Mouse (Mus musculus) Muller cell, postnatal 12 days (primary cell): ENCODE results near the gene Spock1.
A peak's percentile ranks its signal among the peaks of the same experiment; 100 is the strongest.

Experiments
- DNase-seq: peaks from one replicate; pipeline ENCODE4 v3.0.0-alpha.2; 2015; ENCODE audit errors: inconsistent ontology term

Gene Spock1

DNA sequence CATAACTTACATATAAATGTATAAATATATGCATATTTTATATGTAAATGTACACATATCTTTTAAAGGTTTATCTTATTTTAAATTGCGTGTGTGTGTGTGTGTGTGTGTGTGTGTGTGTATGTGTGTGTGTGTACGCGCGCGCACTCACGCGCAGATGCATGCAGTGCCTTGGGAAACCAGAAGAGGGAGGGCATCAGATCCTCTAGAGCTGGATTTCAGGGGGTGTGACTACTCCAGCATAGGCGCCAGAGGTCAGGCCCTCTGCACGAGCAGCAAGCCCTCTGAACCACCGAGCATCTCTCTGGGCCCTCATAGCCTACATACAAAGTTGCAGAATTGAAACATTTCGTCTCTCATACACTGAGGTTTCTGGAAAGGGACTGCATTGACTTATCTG lies 180.4 kb downstream of the Spock1 start:
- DNase-seq = no peak

GRCm38 (mm10) chr13:57726654-57727053 lies 181.5 kb downstream of the Spock1 start:
- DNase-seq = no peak

DNA sequence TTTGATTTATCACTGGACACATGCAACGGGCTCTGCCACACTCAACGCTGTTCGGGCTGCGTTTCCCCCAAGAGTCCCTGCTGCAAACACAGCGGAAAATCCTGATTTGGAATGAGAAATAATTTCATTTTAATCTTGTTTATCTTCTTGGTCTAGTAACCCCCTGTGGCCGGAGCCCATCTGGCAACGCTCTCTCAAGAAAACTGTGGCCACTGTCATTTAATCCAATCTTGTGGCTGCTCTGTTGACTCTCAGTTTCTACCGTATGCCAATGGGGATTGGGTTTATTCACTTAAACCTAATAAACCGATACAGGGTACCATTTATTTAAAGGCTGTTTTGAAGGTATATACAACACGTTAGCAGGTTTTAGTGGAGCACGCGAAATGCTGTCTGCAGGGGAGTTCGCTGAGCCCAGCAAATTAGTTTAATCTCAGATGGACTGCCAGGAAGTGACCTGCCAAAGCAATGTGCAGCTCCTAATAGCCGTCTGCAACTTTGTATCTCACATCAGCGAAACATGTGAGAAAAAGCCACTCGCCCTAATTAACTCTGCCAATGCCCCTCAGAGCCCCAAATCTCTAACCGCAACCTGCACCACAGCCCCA lies 185.7 kb downstream of the Spock1 start:
- DNase-seq = peak; percentile 27

DNA sequence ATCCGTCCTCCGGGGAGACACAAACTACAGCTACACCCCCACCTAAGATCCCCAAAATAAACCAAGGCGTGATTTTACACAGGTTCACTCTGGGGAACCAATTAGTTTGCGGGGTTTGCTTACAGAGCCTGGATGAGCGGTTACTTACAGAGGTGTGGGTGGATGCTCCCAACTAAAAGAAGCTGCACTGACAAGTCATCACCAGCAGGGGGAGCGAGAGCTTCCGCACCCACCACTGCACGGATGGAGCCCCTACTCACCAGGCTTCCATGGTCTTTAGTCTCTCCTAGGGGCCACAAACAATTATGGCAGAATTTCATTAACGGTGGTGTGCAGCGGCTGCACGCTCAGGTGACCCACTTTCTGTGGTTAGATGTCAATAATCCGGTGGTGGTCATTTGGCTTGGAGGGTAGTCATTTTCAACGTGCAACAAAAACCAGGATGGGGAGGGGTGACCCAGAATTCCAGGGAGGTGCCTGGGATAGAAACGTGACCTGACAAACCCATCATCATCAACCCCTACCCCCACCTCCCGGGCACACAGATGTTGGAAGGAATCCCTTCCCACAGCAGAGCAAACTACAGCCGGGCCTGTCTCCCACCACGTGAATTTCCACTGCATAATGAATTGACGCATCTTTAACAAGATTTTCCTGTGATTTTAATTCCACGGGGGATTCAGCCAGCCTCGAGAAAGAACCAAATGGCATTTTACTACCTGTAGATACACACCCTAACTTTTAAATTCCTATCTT lies 186.4 kb downstream of the Spock1 start:
- DNase-seq = peak; percentile 16

- DNase-seq = no peak
Measured at GRCm38 (mm10) chr13:57718087-57718486, 190.0 kb downstream of the Spock1 start.

GRCm38 (mm10) chr13:57712910-57713309 lies 195.2 kb downstream of the Spock1 start:
- DNase-seq = no peak

DNA sequence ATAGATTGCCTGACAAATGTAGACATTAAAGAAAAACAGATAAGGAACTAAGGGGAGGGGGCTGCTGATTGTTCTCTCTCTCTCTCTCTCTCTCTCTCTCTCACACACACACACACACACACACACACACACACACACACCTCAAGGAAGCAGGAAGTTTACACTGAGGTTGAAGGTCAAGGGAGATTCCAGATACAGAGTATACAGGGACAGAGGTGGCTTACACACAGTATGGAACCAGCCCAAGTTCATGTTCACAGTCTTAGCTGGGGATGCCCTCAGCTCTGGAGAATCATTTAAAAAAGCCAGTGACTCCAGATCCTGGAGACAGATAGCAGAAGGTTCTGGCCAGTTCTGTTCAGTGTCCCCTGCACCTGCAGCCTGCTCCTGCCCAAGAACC lies 199.7 kb downstream of the Spock1 start:
- no peak for DNase-seq

DNA sequence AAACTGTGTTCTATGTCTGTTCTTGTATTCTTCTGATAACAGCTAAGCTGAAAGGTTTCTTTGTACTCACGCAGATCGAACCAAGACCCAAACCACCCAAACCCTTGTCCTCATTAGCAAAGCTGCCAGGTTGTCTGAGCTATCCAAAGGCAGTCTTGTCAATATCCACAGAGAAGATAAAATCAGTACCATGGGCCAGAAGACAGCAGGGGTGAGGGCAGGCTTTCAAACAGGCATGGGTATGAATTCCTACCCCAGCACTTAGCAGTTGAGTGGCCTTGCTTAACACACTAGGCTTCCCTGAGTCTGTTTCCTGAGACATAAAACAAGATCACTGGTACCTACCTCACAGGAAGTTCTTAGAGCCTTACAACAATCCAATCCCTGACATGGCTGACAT lies 205.2 kb downstream of the Spock1 start:
- DNase-seq = no peak

DNA sequence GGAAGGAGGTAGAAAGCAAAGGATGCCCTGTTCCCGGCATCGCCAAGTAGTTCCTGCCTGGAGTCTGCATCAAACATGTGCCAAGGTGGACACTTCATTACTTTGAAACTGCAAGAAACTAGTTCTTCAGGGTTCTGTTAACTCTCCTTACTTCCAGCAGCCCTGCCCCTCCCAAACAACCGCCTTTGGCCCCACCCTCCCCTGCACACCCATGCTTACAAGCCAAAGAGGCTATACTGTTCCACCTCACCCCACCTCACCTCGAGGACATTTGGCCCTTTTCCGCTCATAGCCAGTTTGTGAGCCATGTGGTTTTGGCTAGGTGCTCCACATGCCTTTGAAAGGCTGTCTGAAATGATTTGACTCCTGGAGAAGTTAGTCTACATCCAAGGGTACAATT lies 211.4 kb downstream of the Spock1 start:
- no peak for DNase-seq

DNA sequence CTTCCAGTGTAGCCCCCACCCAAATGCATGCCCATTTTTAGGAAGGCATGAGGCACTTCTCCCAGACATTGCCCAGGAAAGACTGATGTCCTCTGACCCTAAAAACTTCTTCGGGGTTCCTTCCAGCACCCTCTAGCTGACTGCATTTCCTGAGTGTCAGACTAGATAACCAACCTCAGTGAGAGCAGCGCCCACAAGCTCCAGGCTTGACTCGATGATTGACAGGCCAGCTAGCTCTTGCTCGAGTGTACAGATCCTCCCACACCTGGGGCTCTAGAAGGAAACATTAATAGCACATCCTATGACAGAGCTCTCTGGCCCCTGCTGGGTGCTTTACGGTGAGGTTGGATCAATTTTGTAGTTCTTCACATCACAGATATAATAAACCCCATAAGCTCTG lies 219.2 kb downstream of the Spock1 start:
- no peak for DNase-seq

DNA sequence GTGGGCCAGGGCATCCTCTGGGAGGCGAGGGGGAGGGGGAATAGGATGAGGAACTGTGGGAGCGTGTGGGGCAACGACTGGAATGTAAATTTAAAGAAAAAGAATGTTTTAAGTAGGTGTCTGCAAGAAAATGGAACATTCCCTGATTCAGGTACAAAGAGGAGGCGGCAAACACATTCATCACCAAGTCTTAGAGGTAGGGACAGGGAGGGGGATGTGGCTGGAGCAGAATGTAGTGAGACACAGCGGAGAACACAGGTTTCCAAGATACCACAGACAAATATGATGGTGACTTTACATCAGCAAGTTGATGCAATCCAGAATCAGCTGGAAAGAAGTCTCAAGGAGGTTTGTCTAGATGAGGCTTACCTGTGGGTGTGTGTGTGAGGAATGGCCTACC lies 221.7 kb downstream of the Spock1 start:
- DNase-seq = no peak

- no peak for DNase-seq
Measured at GRCm38 (mm10) chr13:57685201-57685600, 222.9 kb downstream of the Spock1 start.

DNA sequence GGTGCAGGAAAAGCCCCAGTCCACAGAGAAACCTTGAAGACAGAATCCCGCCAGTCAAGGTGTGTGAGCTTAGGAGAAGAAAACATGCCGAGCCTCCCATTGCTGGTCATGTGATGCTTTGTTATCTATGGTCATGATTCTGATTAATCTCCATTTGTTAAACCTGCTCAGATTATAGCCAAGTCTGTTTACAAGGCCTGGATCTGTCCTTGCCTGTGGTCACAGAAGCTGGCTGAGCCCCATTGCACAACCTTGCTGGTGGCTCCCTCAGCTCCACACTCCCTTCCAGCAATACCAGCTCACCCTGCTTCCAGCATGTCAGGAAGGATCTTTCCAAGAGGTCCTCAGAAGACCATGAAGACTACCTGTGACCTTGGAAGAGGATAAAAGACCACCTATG lies 228.5 kb downstream of the Spock1 start:
- no peak for DNase-seq

- no peak for DNase-seq
Measured at GRCm38 (mm10) chr13:57676820-57677219, 231.3 kb downstream of the Spock1 start.

GRCm38 (mm10) chr13:57673399-57673798 lies 234.7 kb downstream of the Spock1 start:
- DNase-seq = no peak

- no peak for DNase-seq
Measured at GRCm38 (mm10) chr13:57672762-57673161, 235.4 kb downstream of the Spock1 start.

DNA sequence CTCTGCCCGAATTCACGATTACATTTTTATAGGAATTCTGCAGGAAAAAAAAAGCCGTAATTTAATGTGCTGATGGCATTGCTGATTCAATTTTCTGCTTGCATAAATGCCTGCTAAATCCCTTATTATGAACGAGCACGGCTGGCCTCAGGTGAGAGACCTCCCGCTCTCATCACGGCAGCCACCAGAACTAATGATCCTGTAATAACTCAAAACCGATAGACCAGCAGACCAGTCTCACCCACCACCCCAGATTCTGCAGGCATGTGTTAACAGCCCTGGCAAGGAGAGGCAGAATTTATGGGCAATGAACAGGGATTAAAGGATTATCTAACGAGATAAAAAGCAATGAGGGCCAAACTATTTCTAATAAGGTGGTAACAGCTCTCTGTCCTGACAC lies 236.2 kb downstream of the Spock1 start:
- DNase-seq = no peak

DNA sequence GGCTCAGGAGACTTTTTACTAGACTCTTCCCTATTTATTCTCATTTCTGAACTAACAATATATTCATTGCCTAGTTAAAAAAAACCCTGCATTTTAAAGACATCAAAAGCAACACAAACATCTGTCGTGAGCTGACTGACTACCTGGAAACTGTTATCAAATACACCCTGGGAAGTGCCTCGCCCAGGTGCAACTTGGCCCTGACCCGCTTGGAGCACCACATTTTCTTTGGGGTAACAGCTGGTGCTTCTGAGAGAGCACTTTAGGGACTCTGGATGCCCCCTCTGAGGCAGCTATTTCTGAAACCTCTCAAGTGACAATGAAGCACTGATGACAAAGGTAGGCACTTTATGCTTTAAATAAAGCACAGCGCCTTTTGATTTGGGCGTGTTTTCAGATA lies 236.8 kb downstream of the Spock1 start:
- no peak for DNase-seq

DNA sequence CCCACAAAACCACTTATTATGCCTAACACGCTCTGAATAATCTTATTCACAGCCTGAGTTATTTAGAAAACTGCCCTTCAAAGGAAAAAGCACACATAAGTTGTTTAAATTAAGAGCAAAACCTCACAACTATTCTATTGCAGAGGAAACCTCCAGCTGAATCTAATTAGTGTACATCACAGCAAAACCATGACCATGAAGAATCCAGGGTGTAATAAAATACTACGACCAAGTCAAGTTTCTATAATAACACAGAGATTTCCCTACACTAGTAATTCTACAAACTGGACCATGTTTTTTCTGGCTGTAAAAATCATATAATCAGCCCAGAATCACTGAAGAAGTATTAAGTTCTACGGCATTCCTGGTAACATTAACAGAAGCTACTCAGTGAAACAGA lies 240.5 kb downstream of the Spock1 start:
- no peak for DNase-seq

GRCm38 (mm10) chr13:57666173-57666842 lies 241.8 kb downstream of the Spock1 start:
- peak; percentile 47 for DNase-seq

- DNase-seq = no peak
Measured at GRCm38 (mm10) chr13:57662554-57662953, 245.6 kb downstream of the Spock1 start.

DNA sequence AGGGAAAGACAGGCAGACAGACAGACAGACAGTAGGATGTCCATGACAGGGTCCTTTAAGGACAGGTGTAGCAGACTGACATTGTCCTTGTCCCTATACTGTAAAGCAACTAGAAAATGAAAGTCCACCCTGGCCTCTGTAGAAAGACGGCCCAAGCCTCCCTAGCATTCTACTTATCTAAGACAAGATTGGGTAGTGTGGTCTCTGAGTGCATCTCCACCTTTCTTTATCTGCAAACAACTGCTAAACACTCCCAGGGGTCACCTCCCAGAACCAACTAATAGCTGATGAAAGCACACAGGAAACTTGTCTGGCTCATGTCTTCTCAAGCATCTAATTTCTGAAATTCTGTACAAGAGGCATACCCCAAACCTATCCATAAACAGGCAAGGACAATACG lies 247.6 kb downstream of the Spock1 start:
- no peak for DNase-seq

GRCm38 (mm10) chr13:57659872-57660271 lies 248.3 kb downstream of the Spock1 start:
- no peak for DNase-seq
